Mouse (Mus musculus) R1 (cell line): ENCODE results near the gene Bsnd.

Experiments
- DNase-seq: peaks from one replicate; pipeline ENCODE4 v3.0.0-alpha.2; 2018; ENCODE audit warnings: low read depth, low spot score

The Bsnd gene

GRCm38 (mm10) chr4:106492116-106492515 is at the start of gene Bsnd:
TSS of gene Bsnd (minus strand) at chr4:106492283.
- peak; percentile 28 for DNase-seq

DNA sequence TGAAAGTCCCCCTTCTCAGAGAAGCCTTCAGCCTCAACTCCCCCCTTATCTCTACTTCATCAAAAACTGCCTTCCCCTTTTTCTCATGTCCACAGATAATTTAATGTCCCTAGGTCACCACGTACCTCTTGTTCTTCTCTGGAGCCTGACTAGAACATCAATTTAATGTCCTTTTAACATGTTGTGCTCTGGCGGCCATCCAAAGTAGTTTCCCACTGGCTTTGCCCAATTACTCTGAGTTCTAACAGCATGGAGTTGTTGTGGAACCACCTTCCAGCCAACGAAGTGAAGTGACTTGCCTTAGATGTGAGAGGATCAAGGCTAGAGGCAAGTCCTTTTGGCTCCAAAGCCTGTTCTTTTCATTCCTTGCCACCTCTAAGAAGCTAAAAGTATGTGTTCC is 49.4 kb upstream of the Bsnd start:
- DNase-seq, result no peak

GRCm38 (mm10) chr4:106539756-106540155 is 47.7 kb upstream of the Bsnd start:
- DNase-seq, result no peak

DNA sequence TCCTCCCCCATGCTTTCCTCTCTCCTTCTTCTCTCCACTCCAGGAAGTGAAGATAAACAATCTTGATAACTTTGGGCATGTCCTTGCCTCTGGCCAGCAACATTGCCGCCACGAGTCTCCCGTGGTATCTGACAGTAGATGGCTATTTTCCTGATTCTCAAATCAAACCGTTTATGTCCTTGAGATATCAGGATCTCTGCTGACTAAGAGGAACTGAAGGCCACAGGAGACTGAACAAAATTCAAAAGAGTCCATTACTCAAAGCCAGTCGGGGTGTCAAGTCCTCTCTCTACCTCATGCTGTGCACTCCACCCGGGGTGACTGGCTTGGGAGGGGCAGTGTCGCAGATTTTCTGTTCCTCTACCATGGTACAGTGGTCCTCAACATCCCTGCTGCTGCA is 42.2 kb upstream of the Bsnd start:
- DNase-seq, result no peak

DNA sequence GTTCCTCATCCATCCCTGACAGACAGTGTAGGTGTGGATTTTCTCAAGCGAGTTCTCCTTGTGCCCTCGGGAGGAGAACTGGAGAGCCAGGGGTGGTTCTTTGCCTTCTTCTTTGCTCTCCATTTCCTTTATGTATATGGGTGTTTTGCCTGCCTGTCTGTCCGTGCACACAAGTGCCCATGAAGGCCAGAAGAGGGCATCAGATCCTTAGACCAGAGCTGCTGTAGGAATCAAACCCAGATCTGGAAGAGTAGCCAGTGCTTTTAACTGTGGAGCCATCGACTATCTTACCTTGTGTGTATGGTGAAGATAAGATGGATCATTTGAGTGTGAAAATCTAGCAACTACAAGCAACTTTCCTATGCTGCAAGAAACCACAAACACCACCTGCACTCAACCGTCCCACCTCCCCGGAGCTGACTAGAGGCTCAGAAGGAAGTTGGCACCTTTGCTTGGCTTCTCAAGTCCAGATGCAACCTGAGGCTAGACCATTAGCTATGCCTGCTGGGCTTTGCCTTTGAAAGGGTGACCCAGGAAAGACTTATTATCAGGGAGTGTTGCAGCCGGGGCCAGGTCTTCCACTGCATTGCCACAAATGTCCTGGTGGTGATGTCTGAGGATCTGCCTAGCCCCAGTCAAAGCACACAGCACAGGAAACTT is 41.5 kb upstream of the Bsnd start:
- peak; percentile 11 for DNase-seq

GRCm38 (mm10) chr4:106530113-106530482 is 38.0 kb upstream of the Bsnd start:
- DNase-seq, result no peak

DNA sequence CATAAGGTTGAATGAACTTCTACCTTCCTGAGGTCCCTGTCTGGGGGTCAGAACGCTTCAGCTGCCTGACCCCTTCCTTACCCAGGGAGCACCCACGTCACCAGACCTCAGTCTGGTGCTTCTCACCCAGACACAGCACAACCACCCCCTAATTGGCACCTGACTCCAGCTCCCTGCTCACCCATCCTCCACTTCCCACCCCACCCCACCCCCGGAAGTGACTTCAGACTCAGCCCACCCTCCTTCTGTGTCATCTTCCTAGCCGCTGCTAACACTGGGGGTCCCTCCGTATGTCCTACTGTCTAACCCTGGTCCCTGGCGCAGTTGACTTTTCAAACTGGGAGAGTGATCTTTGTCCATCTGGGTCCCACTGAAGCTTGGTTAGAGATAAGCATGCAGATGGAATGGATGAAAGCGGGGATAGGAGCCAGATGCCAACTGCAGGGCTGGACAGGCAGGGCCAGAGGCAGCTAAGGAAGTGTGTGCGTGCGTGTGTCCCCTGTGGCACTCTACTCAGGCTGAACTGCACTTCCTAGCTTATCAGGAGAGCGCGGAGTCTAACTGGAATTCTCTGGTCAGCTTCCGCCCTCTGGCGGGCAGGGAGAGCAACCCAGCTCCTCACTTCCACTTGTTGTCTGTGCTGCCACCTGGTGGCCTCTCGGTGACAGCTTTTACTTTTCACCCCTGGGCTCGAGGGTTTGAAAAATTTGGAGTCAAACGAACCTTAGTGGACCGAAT is 37.5 kb upstream of the Bsnd start:
- peak; percentile 95 for DNase-seq

- no peak for DNase-seq
Observed at GRCm38 (mm10) chr4:106527856-106528547, 35.9 kb upstream of the Bsnd start.

DNA sequence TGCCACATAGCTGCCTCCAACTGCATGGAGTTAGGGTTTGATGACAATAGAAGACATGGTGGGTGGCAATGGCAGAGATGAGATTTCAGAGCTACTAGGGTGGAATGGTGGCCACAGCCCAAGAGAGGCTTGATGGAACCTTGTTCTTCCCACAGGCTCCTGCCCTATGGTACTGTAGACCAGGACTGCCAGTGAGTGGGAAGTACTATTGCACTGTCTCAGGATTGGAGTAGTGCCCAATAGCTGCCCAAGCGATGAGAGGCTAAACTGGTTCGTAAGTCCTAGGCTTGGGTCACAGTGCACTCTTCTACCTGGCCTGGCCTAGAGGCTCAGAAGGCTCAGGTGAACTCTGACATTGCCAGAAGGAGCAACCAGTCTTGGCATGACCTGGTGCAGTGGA is 32.9 kb upstream of the Bsnd start:
- DNase-seq, result no peak

GRCm38 (mm10) chr4:106524131-106524530 is 32.0 kb upstream of the Bsnd start:
- DNase-seq, result no peak

DNA sequence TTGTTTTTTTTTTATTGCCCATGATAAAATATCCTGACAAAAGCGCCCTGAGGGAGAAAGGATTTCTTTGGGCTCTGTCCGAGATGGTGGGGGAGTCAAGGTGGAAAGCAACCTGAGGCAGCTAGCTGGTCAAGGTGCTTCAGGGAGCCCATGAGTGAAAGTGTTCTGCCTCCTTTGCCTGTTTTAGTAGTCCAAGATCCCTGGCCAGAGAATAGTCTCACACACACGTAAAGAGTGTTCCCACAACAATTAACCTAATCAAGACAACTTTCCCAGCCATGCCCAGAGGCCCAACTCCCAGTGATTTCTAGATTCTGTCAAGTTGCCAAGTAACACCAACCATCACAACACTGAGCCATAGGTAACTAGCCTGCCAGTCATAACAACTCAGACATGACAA is 30.5 kb upstream of the Bsnd start:
- DNase-seq, result no peak

DNA sequence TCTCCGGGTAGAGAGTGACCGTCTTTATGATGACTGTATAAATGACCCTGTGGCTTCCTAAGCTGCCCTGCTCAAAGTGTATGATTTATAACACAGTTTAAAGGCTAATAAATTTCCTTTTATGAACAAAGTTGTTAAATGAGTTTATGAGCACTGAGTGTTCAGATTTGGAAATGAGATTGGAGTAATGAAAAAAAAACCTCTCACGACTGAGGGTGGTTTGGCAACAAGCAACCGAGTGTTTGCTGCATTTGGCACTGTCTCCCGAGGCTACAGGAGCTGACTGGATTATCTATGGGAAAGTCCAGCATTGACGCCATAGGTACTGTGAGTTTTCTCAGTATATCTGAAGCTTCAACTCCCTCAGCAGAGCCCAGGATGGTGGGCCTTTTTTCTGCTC is 22.5 kb upstream of the Bsnd start:
- no peak for DNase-seq

GRCm38 (mm10) chr4:106509888-106510287 is 17.8 kb upstream of the Bsnd start:
- no peak for DNase-seq

DNA sequence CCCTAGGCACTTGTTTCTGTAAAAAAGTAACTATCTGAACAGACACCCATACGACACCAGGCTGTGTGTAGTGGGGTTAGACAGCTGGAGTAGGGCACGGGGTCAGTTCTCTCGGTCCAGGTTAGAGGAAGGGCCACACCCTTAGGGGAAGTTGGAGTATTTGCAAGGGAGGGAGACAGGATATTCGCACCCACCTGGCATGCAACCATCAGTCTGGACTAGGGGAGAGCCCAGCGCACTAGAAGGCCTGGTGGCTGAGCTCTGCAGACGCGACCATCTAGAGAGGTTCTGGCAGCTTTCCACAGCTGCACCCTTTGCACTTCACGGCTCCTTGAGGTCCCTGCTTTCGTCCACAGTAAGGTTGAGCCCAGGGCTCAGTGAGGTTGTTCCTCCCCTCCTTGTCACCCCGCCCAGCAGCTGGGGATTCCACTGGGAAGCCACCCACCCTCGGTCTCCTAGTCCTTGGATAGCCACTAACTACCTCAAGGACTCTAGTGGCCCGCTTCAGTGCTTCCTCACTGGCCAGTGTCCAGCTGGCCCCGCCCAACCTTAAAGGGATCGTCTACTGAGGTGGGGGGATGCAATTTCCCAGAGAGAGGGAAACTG is 13.5 kb upstream of the Bsnd start:
- DNase-seq, result no peak

GRCm38 (mm10) chr4:106503578-106503977 is 11.5 kb upstream of the Bsnd start:
- peak; percentile 63 for DNase-seq

DNA sequence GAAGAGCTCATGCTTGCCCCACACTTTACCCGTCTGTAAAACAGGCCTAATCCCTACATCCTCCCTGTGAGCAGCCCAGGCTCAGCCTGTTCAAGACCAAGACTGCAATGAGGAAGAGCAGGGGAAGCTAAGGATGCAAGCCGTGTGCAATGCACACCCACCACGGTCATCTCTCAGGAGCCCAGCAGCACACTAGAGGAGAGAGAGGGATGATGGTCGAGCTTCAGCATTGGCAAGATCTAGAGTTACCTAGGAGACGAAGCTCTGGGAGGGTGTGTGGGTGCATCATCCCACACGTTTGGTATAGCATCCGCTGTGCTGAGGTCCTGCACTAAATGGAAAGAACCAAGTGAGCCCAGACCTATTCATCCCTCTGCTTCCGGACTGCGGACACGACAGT is 8.0 kb upstream of the Bsnd start:
- DNase-seq, result no peak

DNA sequence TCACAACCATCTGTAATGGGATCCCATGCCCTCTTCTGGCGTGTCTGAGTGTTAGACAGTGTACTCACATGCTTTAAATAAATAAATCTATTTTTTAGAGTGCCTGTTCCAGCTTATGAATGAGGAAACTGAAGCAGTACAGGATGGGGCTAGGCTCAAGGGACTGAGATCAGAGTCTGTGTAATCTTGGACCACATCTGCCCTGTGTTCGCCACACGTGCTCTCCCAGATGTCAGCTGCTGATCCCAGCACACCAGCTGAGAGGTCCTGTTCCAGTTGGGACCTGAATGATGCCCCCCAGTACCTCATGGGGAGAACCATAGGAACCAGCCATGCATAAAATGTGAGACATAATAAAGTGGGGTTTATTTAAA is 6.4 kb upstream of the Bsnd start:
- no peak for DNase-seq

- no peak for DNase-seq
Observed at GRCm38 (mm10) chr4:106497776-106498470, 5.8 kb upstream of the Bsnd start.

DNA sequence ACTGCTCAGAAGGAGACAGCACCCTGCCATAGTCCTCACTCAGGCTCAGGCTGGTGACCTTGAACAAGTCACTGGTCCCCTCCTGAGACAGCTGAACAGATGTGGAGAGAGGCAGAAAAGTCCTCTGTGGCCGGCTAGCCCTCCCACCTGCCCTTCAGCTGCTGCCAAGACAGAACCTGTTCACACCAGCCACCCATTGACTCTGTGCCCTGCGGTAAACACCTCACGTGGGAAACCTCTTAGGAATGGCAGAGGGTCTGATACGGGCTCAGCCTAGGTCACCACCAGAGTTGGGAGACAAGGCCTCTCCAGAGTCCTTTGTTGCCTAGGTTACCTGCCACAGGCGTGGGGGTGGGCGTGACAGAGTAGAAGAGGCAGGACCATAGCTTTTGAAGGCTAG is 4.8 kb upstream of the Bsnd start:
- DNase-seq, result peak; percentile 11

DNA sequence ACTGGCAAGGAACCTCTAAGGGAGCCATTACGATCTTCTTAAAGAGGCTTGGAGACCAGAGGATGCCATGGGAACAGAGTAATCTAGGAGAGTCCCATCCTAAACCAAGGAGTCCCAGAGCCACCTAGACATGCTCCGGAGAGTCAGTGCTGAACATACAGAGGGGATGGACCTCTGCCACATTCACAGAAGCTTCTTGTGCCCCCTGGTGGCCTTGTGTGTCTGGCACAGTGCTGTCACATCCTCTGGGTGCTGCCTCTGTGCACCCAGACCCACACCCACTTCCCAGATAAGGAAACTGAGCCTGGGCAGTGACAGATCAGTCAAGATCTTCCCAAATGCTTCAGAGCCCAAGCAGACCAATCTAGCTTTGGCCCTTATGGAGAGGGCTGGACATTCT is 1.6 kb upstream of the Bsnd start:
- DNase-seq, result peak; percentile 42

- DNase-seq, result no peak
Observed at GRCm38 (mm10) chr4:106490620-106491019, 1.5 kb downstream of the Bsnd start.

DNA sequence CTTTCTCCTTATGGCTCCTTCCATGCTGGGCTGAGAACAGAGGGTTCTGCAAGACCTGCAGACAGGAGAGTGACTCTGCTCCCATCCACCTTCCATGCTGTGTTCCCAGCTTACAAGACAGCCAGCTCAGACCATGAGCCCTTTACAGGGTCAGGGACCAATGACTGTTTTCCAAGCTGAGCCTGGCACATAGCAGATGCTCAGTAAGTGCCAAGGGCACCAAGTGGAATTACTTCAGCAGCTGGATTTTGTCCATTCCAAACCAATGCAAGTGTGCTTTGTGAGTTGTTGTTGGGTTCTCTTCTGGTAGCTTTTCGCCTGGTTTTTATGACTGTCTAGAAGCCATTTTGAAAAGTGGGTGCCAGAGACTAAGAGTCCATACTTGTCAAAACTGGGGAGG is 8.3 kb downstream of the Bsnd start:
- DNase-seq, result no peak
